Mouse (Mus musculus) cortical plate, adult 2 months (tissue): Measurements from ENCODE around the gene Rassf2. TPM values are rescaled to one million over a fixed set of nuclear protein-coding genes. Genes with fewer than 3 reads are reported as not detected.

ENCODE experiments used
- H3K27ac ChIP-seq: fragments of 200-500 bp; 2 replicates; pipeline ENCODE4 v1.5.1; 2012; ENCODE audit warnings: low read length, control low read depth, inconsistent platforms; ENCODE audit not compliant: insufficient read depth
- H3K4me1 ChIP-seq: fragments of 200-500 bp; 2 replicates; pipeline ENCODE4 v1.6.1; 2011; ENCODE audit warnings: low read length; ENCODE audit not compliant: control insufficient read depth, insufficient read depth
- H3K4me3 ChIP-seq: fragments of 200-500 bp; 2 replicates; pipeline ENCODE4 v1.5.1; 2011; ENCODE audit warnings: mild to moderate bottlenecking, low read length, control low read depth; ENCODE audit not compliant: insufficient read depth
- CTCF ChIP-seq: fragments of 200-500 bp; IDR thresholded peaks from 2 replicates; pipeline ENCODE4 v1.5.1; 2011; ENCODE audit warnings: mild to moderate bottlenecking, control low read depth, low read length; ENCODE audit not compliant: insufficient read depth; ENCODE audit errors: extremely low read depth
- POLR2A ChIP-seq: fragments of 200-500 bp; IDR thresholded peaks from 2 replicates; pipeline ENCODE4 v1.6.1; 2011; ENCODE audit warnings: mild to moderate bottlenecking, low read length, control low read depth; ENCODE audit not compliant: insufficient read depth; ENCODE audit errors: extremely low read depth
- polyA plus RNA-seq: library from polyadenylated mRNA; depleted of rRNA; stranded (reverse); fragments of >200 nt; gene quantifications from 2 replicates; pipeline ENCODE4 v1.2.3, GENCODE M21; 2012

Gene Rassf2
- polyA plus RNA-seq, 1 experiment: 35.9 TPM

DNA sequence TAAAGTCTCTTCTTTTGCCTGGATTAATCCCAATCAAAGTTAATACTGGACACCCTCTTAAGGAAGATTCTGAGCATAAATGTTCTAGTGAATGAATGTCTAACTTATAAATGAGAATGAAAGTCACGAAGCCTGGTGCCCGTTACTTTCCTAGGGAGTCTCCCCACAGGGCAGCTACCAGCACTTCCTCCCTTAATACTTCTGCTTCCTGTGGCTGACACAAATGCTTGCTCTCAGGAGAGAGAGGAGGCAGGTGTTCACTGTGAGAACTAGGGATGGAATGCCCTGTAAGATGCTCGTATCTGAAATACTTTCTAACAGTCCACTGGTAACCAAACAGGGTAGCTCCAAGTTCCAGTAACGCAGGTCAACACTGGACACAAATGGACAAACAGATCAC, 23.8 kb upstream of the Rassf2 start:
- no peak overlapping the region for H3K27ac ChIP-seq
- TF ChIP-seq CTCF: no peak
- TF ChIP-seq POLR2A: no peak
- no peak overlapping the region for H3K4me3 ChIP-seq
- no peaks in the 10 kb centered on the region for H3K4me1 ChIP-seq

GRCm38 (mm10) chr2:132051798-132052197, 21.7 kb upstream of the Rassf2 start:
- Histone ChIP-seq H3K4me3 (no peak overlapping the region), H3K27ac (no peak overlapping the region), H3K4me1 (no peaks in the 10 kb centered on the region)
- TF ChIP-seq POLR2A (no peak), CTCF (no peak)

DNA sequence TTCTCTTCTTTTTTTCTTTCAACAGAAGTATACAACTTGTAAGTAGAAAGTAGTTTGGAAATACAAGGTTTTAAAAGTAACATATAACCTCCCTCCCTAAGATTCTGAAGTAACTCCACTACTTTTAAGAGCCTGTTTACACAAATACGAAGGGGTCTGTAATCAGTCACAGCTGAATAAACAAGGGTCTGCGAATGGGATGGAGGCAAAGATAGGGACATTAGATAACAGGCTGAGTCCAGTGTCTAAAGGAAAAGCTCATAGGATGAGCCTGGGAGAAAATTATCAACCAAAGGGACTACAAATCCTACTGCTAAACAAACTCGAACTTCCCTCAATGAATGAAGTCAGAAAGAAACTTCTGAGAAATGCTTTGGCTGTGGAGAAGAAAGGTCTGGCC, 19.9 kb upstream of the Rassf2 start:
- no peak overlapping the region for H3K4me3 ChIP-seq
- no peaks in the 10 kb centered on the region for H3K4me1 ChIP-seq
- no peak for TF ChIP-seq CTCF
- H3K27ac ChIP-seq: no peak overlapping the region

DNA sequence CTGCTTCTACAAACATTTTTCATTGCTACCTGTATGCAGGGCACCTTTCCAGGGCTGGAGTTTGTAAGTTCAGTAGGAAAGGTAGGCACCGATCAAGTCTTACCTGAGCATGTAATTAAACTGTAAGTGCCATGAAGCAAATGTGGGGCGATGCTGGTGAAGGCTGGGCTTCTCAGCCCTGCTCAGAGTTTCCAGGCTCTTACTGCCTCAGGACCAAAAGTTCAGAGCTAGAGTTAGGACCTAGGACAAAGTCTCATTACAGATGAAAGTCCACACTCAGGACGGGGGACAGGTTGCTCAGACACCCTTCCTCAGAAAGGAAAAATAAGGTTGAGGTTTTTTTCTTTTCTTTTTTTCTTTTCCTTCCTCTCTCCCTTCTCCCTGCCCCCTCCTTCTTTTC, 19.4 kb upstream of the Rassf2 start:
- TF ChIP-seq POLR2A (no peak), CTCF (no peak)
- no peak overlapping the region for H3K27ac ChIP-seq
- no peak overlapping the region for H3K4me3 ChIP-seq
- no peaks in the 10 kb centered on the region for H3K4me1 ChIP-seq

DNA sequence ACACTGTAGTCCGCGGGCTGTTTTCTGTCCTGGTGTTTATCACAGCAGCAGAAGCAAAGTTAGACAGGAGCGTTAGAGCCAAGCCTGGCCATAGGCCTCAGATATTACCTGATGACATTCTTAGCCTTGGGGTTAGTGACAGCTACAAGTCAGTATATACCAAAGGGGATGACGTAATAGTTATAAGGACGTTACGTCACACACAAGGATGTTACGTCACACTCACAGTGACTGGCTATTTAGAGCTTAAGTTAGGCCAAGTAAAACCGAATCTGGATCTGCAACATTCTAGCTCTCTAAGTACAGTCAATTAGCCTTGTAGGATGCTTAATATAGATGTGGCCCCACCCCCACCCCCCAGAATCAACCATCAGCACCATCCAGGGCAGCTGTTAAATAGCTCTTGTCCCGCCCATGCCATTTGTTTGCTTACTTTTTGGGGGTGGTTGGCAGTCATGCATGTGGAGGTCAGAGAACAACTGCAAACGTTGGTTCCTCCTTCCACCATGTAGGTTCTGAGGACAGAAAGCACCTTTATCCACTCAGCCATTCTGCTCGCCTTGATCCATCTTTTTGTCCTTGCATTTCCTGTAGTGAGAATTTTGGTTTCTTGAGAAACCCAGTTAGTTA, 18.2 kb upstream of the Rassf2 start:
- Histone ChIP-seq H3K4me1 (peaks cover 2% of the 10 kb centered on the region; the same call in 1 of the 2 replicates), H3K27ac (no peak overlapping the region), H3K4me3 (no peak overlapping the region)
- TF ChIP-seq CTCF: no peak
- no peak for TF ChIP-seq POLR2A

- Histone ChIP-seq H3K4me3 (no peak overlapping the region), H3K27ac (no peak overlapping the region), H3K4me1 (peaks cover 2% of the 10 kb centered on the region; the same call in 1 of the 2 replicates)
- TF ChIP-seq POLR2A: no peak
- TF ChIP-seq CTCF: no peak
Measured at GRCm38 (mm10) chr2:132047364-132047763, 17.3 kb upstream of the Rassf2 start.

DNA sequence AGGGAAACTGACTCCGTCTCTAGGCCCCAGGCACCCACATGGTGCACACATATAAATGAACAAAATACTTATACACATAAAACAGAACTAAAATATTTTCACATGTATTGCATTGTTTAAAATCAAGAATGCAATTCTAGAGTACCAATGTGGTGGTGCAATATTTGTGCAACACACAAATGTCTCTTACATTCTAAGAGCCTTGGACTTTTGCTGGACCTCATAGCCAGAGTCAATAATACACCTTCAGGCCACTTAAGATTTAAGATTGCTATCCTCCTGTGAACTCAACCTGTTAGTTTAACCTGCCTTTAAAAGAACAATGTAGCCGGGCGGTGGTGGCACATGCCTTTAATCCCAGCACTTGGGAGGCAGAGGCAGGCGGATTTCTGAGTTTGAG, 16.6 kb upstream of the Rassf2 start:
- no peak overlapping the region for H3K27ac ChIP-seq

GRCm38 (mm10) chr2:132044320-132045274, 14.5 kb upstream of the Rassf2 start:
- no peak overlapping the region for H3K4me3 ChIP-seq
- TF ChIP-seq CTCF (no peak), POLR2A (no peak)
- H3K27ac ChIP-seq: peak overlapping the region; percentile 60
- peaks cover 2% of the 10 kb centered on the region; the same call in 1 of the 2 replicates for H3K4me1 ChIP-seq

More for the DNA sequence above, 16.6 kb upstream of the Rassf2 start:
- Histone ChIP-seq H3K4me1 (peaks cover 2% of the 10 kb centered on the region; the same call in 1 of the 2 replicates), H3K4me3 (no peak overlapping the region)
- TF ChIP-seq POLR2A (no peak), CTCF (no peak)

- Histone ChIP-seq H3K4me1 (peaks cover 2% of the 10 kb centered on the region; the same call in 1 of the 2 replicates), H3K4me3 (no peak overlapping the region), H3K27ac (peak overlapping the region; percentile 20; the same call in 1 of the 2 replicates)
- TF ChIP-seq POLR2A (no peak), CTCF (no peak)
Measured at GRCm38 (mm10) chr2:132043101-132043621, 13.1 kb upstream of the Rassf2 start.

- Histone ChIP-seq H3K4me1 (peaks cover 3% of the 10 kb centered on the region), H3K4me3 (no peak overlapping the region), H3K27ac (no peak overlapping the region)
- TF ChIP-seq POLR2A (no peak), CTCF (no peak)
Measured at GRCm38 (mm10) chr2:132039894-132040293, 9.8 kb upstream of the Rassf2 start.
